ENCODE assay signal across 18 mouse cellular contexts in the genomic region with DNA sequence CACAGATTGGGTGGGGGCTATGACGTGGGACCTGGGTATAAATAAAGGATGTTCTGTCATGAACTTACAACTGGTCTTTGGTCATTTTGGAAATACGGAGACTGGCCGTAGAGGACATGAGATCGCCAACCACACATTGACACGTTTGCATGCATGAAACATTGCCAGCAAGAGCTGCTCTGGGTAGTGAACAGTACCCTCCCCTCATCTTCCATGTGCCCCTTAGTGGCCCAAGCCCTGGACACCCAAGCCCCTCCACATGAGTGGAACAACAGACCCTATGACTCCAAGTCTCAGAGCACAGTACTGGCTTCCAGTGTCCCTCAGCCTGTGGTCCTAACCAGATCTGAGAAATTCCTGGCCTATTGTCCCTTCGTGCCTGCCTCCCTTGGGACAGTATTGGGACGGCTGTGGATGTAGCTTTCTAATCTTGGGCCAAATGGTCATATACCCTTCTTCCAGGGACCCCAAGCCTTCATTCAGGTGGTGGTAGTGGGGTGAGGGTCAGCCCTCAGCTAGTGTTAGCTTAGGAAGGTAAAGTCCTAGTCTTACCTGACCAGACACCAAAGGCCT. TPM values are rescaled to one million over a fixed set of nuclear protein-coding genes. Genes with fewer than 3 reads are reported as not detected.
DNase-seq lines count a peak whose midpoint lies in the region; ATAC-seq lines count a peak whose summit lies in the region.
"Had no signal": no experiment of that assay in that cellular context is flagged by ENCODE, and none has a peak within 500 bp of the region (broad histone marks: within the 10 kb centered on the region; RNA-seq: fewer than 3 reads in every experiment).

No protein-coding gene starts in this region.

- no peak for ATAC-seq in forebrain, embryonic 13.5 days
- ATAC-seq in forebrain, embryonic 15.5 days (replicated peaks): no peak
- ATAC-seq in hindbrain, embryonic 15.5 days (ENCODE audit: low FRiP score, low read depth): no peak

- H3K36me3 ChIP-seq in forebrain, embryonic 13.5 days (ENCODE audit: poor library complexity, severe bottlenecking): peaks cover 52% of the 10 kb centered on the region
- H3K36me3 ChIP-seq in forebrain, embryonic 15.5 days: peaks cover 50% of the 10 kb centered on the region
- peaks cover 21% of the 10 kb centered on the region for H3K36me3 ChIP-seq in hindbrain, embryonic 15.5 days
- H3K36me3 ChIP-seq in hindbrain, embryonic 10.5 days: no peaks in the 10 kb centered on the region
- H3K36me3 ChIP-seq: limb, embryonic 10.5 days; liver, embryonic 13.5 days had no signal

- no peak overlapping the region for H3K4me3 ChIP-seq in forebrain, embryonic 13.5 days
- H3K4me3 ChIP-seq in forebrain, embryonic 15.5 days: no peak overlapping the region
- no peak overlapping the region for H3K4me3 ChIP-seq in hindbrain, embryonic 15.5 days
- H3K4me3 ChIP-seq in hindbrain, embryonic 10.5 days: no peak overlapping the region
- H3K4me3 ChIP-seq: heart, embryonic 15.5 days; limb, embryonic 10.5 days; liver, embryonic 13.5 days; lung, embryonic 15.5 days; midbrain, embryonic 12.5 days; stomach, embryonic 15.5 days had no signal

- no peak for DNase-seq in hindbrain, embryonic 10.5 days (ENCODE audit: low spot score)
- peak; percentile 29 for DNase-seq in 3134 (ENCODE audit: extremely low read depth, insufficient read length, low spot score)
- DNase-seq in cerebellum, postnatal 14 days: peak; percentile 28 to 39
- DNase-seq in right cerebral cortex, postnatal 25 days: no peak
- DNase-seq: adrenal gland, postnatal 36 days; kidney, postnatal 4 days; liver, embryonic 13.5 days; spleen, adult 18-20 months; thymus, adult 2 months had no signal

- H3K4me1 ChIP-seq in forebrain, embryonic 13.5 days: peaks cover 15% of the 10 kb centered on the region
- H3K4me1 ChIP-seq in forebrain, embryonic 15.5 days: peaks cover 21% of the 10 kb centered on the region
- peaks cover 37% of the 10 kb centered on the region for H3K4me1 ChIP-seq in hindbrain, embryonic 15.5 days (replicated peaks)
- peaks cover 21% of the 10 kb centered on the region for H3K4me1 ChIP-seq in hindbrain, embryonic 10.5 days (replicated peaks)
- H3K4me1 ChIP-seq: midbrain, embryonic 12.5 days had no signal

- no peaks in the 10 kb centered on the region for H3K9me3 ChIP-seq in forebrain, embryonic 13.5 days (replicated peaks)
- no peaks in the 10 kb centered on the region for H3K9me3 ChIP-seq in forebrain, embryonic 15.5 days
- H3K9me3 ChIP-seq in hindbrain, embryonic 15.5 days: no peaks in the 10 kb centered on the region
- no peaks in the 10 kb centered on the region for H3K9me3 ChIP-seq in hindbrain, embryonic 10.5 days
- H3K9me3 ChIP-seq: heart, embryonic 15.5 days; limb, embryonic 10.5 days; liver, embryonic 13.5 days; lung, embryonic 15.5 days; midbrain, embryonic 12.5 days; stomach, embryonic 15.5 days had no signal

- H3K9ac ChIP-seq in forebrain, embryonic 13.5 days: no peak overlapping the region
- no peak overlapping the region for H3K9ac ChIP-seq in forebrain, embryonic 15.5 days (replicated peaks)
- H3K9ac ChIP-seq in hindbrain, embryonic 15.5 days: no peak overlapping the region
- H3K9ac ChIP-seq: heart, embryonic 15.5 days; liver, embryonic 13.5 days; lung, embryonic 15.5 days; midbrain, embryonic 12.5 days; stomach, embryonic 15.5 days had no signal

- peaks cover 5% of the 10 kb centered on the region; the same call in 1 of the 2 replicates for H3K27me3 ChIP-seq in forebrain, embryonic 13.5 days
- no peaks in the 10 kb centered on the region for H3K27me3 ChIP-seq in forebrain, embryonic 15.5 days
- no peaks in the 10 kb centered on the region for H3K27me3 ChIP-seq in hindbrain, embryonic 15.5 days
- H3K27me3 ChIP-seq in hindbrain, embryonic 10.5 days (ENCODE audit: insufficient read depth, poor library complexity, severe bottlenecking): peaks cover 62% of the 10 kb centered on the region
- H3K27me3 ChIP-seq: liver, embryonic 13.5 days; lung, embryonic 15.5 days; stomach, embryonic 15.5 days had no signal

- WGBS in forebrain, embryonic 13.5 days: 92% methylated on average over 7 of the region's 7 CpGs
- 85% methylated on average over 7 of the region's 7 CpGs for WGBS in forebrain, embryonic 15.5 days
- 79% methylated on average over 7 of the region's 7 CpGs for WGBS in hindbrain, embryonic 15.5 days
- 87% methylated on average over 7 of the region's 7 CpGs for WGBS in hindbrain, embryonic 10.5 days

- no peak overlapping the region for H3K4me2 ChIP-seq in forebrain, embryonic 13.5 days
- no peak overlapping the region for H3K4me2 ChIP-seq in forebrain, embryonic 15.5 days (replicated peaks)
- no peak overlapping the region for H3K4me2 ChIP-seq in hindbrain, embryonic 15.5 days
- H3K4me2 ChIP-seq: heart, embryonic 15.5 days; liver, embryonic 13.5 days; lung, embryonic 15.5 days; midbrain, embryonic 12.5 days; stomach, embryonic 15.5 days had no signal

- 0 out of 2 replicates have a peak overlapping the region, but pooled peaks have one; percentile 0 for H3K27ac ChIP-seq in forebrain, embryonic 13.5 days
- H3K27ac ChIP-seq in forebrain, embryonic 15.5 days (replicated peaks): no peak overlapping the region
- 0 out of 2 replicates have a peak overlapping the region, but pooled peaks have one; percentile 49 for H3K27ac ChIP-seq in hindbrain, embryonic 15.5 days (replicated peaks)
- H3K27ac ChIP-seq in hindbrain, embryonic 10.5 days: no peak overlapping the region
- H3K27ac ChIP-seq: heart, embryonic 15.5 days; limb, embryonic 10.5 days; liver, embryonic 13.5 days; lung, embryonic 15.5 days; macrophage; midbrain, embryonic 12.5 days; stomach, embryonic 15.5 days had no signal

RNA-seq across cellular contexts. Expression of a gene that starts 27.2 kb away (rescaled TPM):
- 0.44 and 0.63 TPM in 2 replicates for polyA plus RNA-seq in forebrain, embryonic 13.5 days (2015; fragmentation: Nextera tagmentation; extraction: Ambion mirVana)
- polyA plus RNA-seq in forebrain, embryonic 15.5 days (2015; fragmentation: Nextera tagmentation; extraction: Ambion mirVana): 1.4 and 1.5 TPM in 2 replicates
- 1.6 and 2.1 TPM in 2 replicates for polyA plus RNA-seq in hindbrain, embryonic 15.5 days (2015; fragmentation: Nextera tagmentation; extraction: Ambion mirVana)
- 0.24 and 0.62 TPM in 2 replicates for polyA plus RNA-seq in hindbrain, embryonic 10.5 days (2016; fragmentation: Nextera tagmentation; extraction: Ambion mirVana)
- polyA plus RNA-seq: macrophage had no signal

Comparison
In these comparisons a context has a peak if more than half of its experiments do, and no peak if none do; other contexts are left out.
1. H3K27ac ChIP-seq: peak in forebrain, embryonic 13.5 days (single experiment) and hindbrain, embryonic 15.5 days (single experiment); none in forebrain, embryonic 15.5 days (single experiment) and hindbrain, embryonic 10.5 days (single experiment).
2. DNase-seq: peak in 3134 (single experiment) and cerebellum, postnatal 14 days (2 of 2); none in hindbrain, embryonic 10.5 days (single experiment) and right cerebral cortex, postnatal 25 days (single experiment).